Mouse (Mus musculus): ENCODE measurements around the gene BC049762. TPM values are rescaled to one million over a fixed set of nuclear protein-coding genes. Genes with fewer than 3 reads are reported as not detected.

Gene BC049762
- 0.28 TPM in 1 of 2 replicates, not detected in the other for polyA plus RNA-seq (2015; fragmentation: Nextera tagmentation; extraction: Ambion mirVana)

DNA sequence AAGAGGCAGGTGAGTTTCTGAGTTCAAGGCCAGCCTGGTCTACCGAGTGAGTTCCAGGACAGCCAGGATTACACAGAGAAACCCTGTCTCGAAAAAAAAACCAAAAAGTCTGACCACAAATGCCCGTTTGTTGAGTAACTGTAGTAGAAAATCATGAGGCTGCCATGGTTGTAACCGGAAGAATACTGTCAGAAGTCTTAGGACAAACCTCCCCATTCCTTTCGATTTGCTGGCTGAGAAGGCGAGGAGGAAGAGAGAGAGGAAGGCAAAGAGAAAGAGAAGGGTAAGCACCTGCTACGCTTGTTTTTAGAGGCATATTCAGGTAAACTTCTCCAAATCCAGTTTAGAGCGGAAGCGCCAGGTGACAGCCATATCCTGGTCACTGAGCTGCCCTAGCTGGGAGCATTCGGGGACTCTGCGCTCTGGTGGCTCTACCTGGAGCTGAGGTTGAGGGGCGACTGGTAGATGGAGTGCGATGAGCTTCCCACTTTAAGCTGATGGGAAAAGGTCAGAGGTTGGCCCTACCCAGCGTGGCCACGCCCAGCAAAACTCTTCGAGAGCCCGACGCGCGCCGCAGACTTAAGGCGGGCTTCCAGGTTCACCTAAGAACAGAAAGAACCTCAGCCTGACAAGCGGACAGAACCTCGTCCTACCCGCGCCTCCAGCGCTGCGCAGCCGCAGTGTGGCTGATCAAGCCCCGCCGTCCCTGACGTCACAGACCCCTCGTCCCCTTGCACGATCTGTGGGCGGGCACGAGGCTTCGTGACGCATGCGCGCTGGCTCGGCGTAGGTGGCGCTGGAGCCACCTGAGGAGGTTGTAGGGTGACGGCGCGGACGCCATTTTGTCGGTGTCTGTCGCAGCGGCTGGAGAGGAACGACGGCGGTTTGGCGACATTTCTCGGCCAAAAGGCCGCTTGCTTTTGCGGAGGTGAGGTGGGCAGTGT is at the start of gene BC049762:
BC049762 (minus strand) TSS at position 705 of the 944 bp plus-strand sequence.
- Histone ChIP-seq H3K27ac (peak within 1 kb of the TSS; percentile 93), H3K4me2 (peak within 1 kb of the TSS; percentile 84), H3K9ac (peak within 1 kb of the TSS; percentile 96), H3K4me3 (peak within 1 kb of the TSS; percentile 97), H3K27me3 (no peaks in the 10 kb centered on the region), H3K36me3 (peaks cover 4% of the 10 kb centered on the region), H3K4me1 (peaks cover 32% of the 10 kb centered on the region), H3K9me3 (no peaks in the 10 kb centered on the region)
- ATAC-seq (ENCODE audit: insufficient number of reproducible peaks, insufficient read depth, low FRiP score, low TSS enrichment, low read depth), result peak; percentile 96
- 9% methylated on average over 57 of the region's 57 CpGs for WGBS

DNA sequence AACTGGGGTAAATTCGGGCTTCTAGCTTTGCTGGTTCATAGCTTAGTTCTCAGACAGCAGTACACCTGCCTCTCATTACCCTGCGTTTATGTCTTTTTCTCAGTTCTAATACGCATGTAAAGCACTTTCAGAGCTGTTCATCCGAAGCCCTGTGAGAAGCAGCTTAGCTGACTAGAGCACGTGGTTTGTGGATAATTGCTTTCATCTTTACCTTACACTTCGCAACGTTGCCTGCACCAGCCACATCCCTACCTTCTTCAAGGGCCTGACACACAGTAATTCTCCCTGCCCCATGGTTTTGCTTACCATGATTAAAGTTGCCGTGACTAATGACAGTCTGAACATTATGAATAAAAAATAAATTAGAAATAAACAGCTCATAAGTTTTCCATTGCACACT is 49.0 kb upstream of the BC049762 start:
- Histone ChIP-seq H3K27ac (no peak overlapping the region), H3K9me3 (no peaks in the 10 kb centered on the region), H3K36me3 (no peaks in the 10 kb centered on the region), H3K27me3 (no peaks in the 10 kb centered on the region), H3K4me2 (no peak overlapping the region), H3K9ac (no peak overlapping the region), H3K4me3 (no peak overlapping the region), H3K4me1 (peaks cover 31% of the 10 kb centered on the region)
- ATAC-seq (ENCODE audit: insufficient number of reproducible peaks, insufficient read depth, low FRiP score, low TSS enrichment, low read depth), result no peak
- 42% methylated on average over 8 of the region's 8 CpGs for WGBS

DNA sequence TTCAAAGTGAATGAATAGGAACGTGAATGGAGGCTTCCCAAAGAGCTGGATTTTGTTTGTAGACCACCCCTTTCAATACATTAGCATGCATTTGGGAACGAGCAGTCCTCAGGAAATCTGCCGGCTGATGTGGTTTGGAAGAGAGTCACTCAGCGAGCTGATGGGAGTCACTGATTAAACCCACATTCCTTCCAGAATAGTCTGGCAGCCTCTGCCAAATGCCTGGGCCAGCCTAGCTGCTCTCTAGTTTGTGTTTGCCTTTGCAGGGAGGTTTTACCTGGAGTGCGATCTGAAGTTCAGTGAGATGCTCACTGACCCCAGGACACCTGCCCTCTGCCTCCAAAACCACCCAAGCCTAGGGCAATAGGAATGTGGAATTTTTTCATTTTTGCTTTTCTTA is 45.5 kb upstream of the BC049762 start:
- no peak for ATAC-seq (ENCODE audit: insufficient number of reproducible peaks, insufficient read depth, low FRiP score, low TSS enrichment, low read depth)
- Histone ChIP-seq H3K36me3 (no peaks in the 10 kb centered on the region), H3K9ac (no peak overlapping the region), H3K4me3 (no peak overlapping the region), H3K9me3 (no peaks in the 10 kb centered on the region), H3K27ac (peak overlapping the region; percentile 75), H3K27me3 (no peaks in the 10 kb centered on the region), H3K4me1 (peaks cover 45% of the 10 kb centered on the region), H3K4me2 (peak overlapping the region; percentile 9; the same call in 1 of the 2 replicates)
- 26% methylated on average over 5 of the region's 5 CpGs for WGBS

DNA sequence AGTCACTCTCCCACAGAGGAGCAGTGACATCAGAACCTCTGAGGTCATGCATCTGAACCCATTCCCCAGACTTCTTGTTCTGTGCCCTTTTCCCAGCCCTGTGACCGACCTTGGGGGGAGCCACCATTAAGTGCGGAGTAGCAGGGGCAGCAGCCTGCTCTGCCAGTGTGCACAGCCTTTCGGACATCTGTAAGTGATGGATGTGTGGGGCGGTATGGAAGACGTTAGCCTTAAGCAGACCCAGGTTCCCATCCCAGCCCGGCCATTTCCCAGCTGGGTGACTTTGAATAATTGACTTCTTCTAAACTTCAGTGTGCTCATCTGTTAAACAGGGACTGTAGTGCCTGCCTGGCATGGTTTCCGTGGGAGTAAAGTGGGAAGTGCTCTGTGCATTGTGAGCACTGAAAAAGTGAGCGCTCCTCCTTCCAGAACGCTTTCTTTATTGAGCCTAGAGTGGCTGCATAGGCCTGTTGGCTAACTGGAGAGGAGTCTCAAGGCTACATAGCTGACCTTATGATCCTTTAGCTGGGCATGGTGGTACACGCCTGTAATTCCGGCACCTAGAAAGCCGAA is 41.2 kb upstream of the BC049762 start:
- no peak overlapping the region for H3K4me2 ChIP-seq
- H3K4me3 ChIP-seq, result no peak overlapping the region
- H3K9me3 ChIP-seq, result no peaks in the 10 kb centered on the region
- WGBS, result 48% methylated on average over 12 of the region's 12 CpGs
- H3K27me3 ChIP-seq, result no peaks in the 10 kb centered on the region
- no peak overlapping the region for H3K9ac ChIP-seq
- no peak overlapping the region for H3K27ac ChIP-seq
- ATAC-seq (ENCODE audit: insufficient number of reproducible peaks, insufficient read depth, low FRiP score, low TSS enrichment, low read depth), result no peak
- peaks cover 33% of the 10 kb centered on the region for H3K4me1 ChIP-seq
- no peaks in the 10 kb centered on the region for H3K36me3 ChIP-seq

DNA sequence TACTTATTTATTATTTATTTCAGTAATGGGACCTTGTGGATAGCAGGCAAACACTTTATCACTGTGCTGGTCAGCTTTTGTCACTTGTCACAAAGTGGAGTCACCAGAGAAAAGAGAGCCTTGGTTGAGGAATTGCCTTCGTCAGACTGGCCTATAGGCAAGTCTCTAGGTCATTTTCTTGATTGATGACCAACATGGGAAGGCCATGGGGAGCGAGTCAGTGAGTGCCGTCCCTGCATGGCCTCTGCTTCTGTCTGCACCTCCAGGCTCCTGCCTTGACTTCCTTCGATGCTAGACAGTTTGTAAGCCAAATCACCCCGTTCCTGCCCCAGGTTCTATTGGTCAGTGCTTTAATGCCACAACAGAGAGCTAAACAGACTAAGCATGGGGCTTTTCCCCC is 39.5 kb upstream of the BC049762 start:
- H3K27me3 ChIP-seq, result no peaks in the 10 kb centered on the region
- peaks cover 22% of the 10 kb centered on the region for H3K4me1 ChIP-seq
- 89% methylated on average over 5 of the region's 5 CpGs for WGBS
- H3K4me2 ChIP-seq, result no peak overlapping the region
- H3K4me3 ChIP-seq, result no peak overlapping the region
- H3K36me3 ChIP-seq, result no peaks in the 10 kb centered on the region
- ATAC-seq (ENCODE audit: insufficient number of reproducible peaks, insufficient read depth, low FRiP score, low TSS enrichment, low read depth), result no peak
- no peak overlapping the region for H3K9ac ChIP-seq
- H3K9me3 ChIP-seq, result no peaks in the 10 kb centered on the region
- H3K27ac ChIP-seq, result no peak overlapping the region

DNA sequence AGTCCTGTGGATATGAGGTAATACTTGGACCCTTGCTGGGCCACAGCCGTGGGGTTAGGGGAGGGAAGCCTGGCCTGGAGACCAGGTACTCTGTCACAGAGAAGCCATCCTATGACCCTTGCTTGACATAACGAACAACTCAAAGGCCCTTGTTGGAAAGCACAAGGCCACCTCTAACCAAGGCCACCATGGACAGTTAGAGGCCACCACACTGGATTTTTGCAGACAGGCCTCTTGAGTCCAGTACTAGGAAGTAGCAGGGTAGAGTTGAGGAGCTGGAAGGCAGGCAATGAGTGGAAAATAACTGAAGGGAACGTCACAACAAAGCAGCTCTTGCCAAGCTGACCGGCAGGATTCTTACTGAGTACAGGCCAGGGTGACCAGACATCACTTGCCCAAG is 35.8 kb upstream of the BC049762 start:
- no peak for ATAC-seq (ENCODE audit: insufficient number of reproducible peaks, insufficient read depth, low FRiP score, low TSS enrichment, low read depth)
- 93% methylated on average over 4 of the region's 4 CpGs for WGBS
- Histone ChIP-seq H3K27me3 (no peaks in the 10 kb centered on the region), H3K4me1 (peaks cover 11% of the 10 kb centered on the region), H3K36me3 (peaks cover 5% of the 10 kb centered on the region; the same call in 1 of the 2 replicates), H3K9ac (no peak overlapping the region), H3K9me3 (peaks cover 6% of the 10 kb centered on the region; the same call in 1 of the 2 replicates), H3K27ac (no peak overlapping the region), H3K4me3 (no peak overlapping the region), H3K4me2 (no peak overlapping the region)

DNA sequence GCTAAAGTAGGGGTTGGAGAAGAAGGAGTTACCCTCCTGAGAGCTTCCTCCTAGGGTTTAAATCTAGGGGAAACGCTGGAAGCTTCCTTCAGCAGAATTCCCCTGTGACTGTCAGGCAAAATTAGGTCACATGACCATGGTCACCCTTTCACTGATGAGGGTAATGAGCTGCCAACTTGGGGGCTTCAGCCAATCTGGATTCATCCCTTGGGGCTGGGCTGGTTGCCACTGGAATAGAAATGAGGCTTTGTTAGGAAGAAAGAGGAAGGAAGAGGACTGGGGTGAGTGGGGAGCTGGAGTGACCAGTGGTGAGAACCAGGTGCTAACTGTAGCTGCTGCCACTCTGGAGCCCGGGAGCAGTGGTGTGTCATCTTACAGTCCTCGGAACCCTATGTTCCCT is 32.9 kb upstream of the BC049762 start:
- H3K4me3 ChIP-seq, result no peak overlapping the region
- peaks cover 5% of the 10 kb centered on the region; the same call in 1 of the 2 replicates for H3K36me3 ChIP-seq
- H3K4me2 ChIP-seq, result no peak overlapping the region
- ATAC-seq (ENCODE audit: insufficient number of reproducible peaks, insufficient read depth, low FRiP score, low TSS enrichment, low read depth), result no peak
- H3K9ac ChIP-seq, result no peak overlapping the region
- WGBS, result 90% methylated on average over 3 of the region's 3 CpGs
- no peak overlapping the region for H3K27ac ChIP-seq
- peaks cover 9% of the 10 kb centered on the region; the same call in 1 of the 2 replicates for H3K27me3 ChIP-seq
- H3K9me3 ChIP-seq, result peaks cover 6% of the 10 kb centered on the region; the same call in 1 of the 2 replicates
- peaks cover 18% of the 10 kb centered on the region for H3K4me1 ChIP-seq

DNA sequence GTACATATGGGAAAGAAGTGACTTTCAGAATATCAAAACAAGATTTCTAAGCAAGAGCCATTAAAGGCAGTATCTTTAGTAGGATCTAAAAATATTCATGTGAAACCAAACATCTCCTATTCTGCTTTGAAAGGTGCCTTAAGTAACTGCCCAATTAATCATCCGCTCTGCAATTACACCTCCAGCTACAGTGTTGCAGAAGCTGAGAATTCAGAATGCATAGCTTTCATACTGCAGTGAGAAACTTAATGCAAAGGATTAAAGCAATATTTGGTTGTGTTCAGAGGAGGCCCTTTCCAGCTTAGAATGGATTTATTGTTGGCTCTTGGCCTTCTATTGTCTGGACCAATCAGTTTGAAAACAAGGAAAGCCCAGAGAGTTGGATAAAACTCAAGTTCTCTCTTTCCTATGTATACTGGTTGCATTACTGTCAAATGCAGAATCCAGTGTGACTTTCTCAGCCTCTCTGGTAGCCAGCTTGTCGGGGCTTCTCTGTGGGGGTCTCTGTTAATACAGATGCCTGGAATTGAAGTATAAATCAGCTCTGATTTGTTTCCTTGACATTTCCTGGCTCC is 31.2 kb upstream of the BC049762 start:
- H3K4me2 ChIP-seq, result no peak overlapping the region
- no peak for ATAC-seq (ENCODE audit: insufficient number of reproducible peaks, insufficient read depth, low FRiP score, low TSS enrichment, low read depth)
- H3K27ac ChIP-seq, result peak overlapping the region; percentile 34; the same call in 1 of the 2 replicates
- H3K4me3 ChIP-seq, result no peak overlapping the region
- peaks cover 27% of the 10 kb centered on the region for H3K4me1 ChIP-seq
- no peak overlapping the region for H3K9ac ChIP-seq
- peaks cover 6% of the 10 kb centered on the region; the same call in 1 of the 2 replicates for H3K9me3 ChIP-seq
- peaks cover 12% of the 10 kb centered on the region; the same call in 1 of the 2 replicates for H3K27me3 ChIP-seq
- 57% methylated on average over 2 of the region's 2 CpGs for WGBS
- H3K36me3 ChIP-seq, result peaks cover 5% of the 10 kb centered on the region; the same call in 1 of the 2 replicates

DNA sequence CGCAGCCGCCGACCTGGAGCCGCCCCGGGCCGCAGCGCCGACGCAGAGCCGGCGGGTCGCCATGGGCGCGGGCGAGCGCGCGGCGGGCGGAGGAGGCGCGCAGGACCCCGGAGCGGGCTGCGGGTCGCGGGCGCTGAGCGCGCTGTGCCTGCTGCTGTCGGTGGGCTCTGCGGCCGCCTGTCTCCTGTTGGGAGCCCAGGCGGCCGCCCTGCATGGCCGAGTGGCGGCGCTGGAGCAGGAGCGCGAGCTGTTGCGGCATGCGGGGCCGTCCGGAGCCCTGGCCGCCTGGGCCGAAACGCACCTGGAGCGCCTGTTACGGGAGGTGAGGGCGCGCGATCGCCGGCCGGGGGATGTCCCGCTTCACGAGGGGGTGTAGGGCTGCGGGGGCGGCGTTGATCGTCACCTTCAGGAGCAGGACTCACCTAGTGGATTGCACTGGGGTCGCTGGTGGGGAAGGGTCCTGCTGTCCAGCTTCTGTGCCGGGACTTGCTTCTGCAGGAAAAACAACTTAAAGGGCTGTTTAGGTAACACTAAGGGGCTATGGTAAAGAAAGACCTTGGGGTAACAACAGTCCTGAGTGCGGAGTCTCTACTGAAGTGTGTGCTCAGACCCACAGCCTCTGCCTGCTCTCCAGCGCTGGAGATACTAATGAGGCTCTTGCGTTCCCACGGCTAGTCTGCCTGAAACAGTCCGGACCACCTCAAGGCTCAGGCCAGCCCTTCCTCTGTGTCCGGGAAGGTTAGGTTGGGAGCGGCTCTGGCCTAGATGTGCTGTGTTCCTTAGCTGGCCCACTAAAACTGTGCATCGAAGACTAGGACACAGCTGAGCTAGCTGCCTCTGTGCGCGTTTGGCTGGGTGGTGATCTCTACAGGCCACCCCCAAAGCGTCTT is 27.5 kb upstream of the BC049762 start:
- Histone ChIP-seq H3K4me2 (peak overlapping the region; percentile 87), H3K4me1 (peaks cover 30% of the 10 kb centered on the region), H3K27ac (peak overlapping the region; percentile 80), H3K9me3 (no peaks in the 10 kb centered on the region), H3K4me3 (peak overlapping the region; percentile 69), H3K9ac (peak overlapping the region; percentile 79), H3K36me3 (no peaks in the 10 kb centered on the region), H3K27me3 (peaks cover 12% of the 10 kb centered on the region; the same call in 1 of the 2 replicates)
- ATAC-seq (ENCODE audit: insufficient number of reproducible peaks, insufficient read depth, low FRiP score, low TSS enrichment, low read depth), result peak; percentile 67
- WGBS, result 2% methylated on average over 68 of the region's 74 CpGs

DNA sequence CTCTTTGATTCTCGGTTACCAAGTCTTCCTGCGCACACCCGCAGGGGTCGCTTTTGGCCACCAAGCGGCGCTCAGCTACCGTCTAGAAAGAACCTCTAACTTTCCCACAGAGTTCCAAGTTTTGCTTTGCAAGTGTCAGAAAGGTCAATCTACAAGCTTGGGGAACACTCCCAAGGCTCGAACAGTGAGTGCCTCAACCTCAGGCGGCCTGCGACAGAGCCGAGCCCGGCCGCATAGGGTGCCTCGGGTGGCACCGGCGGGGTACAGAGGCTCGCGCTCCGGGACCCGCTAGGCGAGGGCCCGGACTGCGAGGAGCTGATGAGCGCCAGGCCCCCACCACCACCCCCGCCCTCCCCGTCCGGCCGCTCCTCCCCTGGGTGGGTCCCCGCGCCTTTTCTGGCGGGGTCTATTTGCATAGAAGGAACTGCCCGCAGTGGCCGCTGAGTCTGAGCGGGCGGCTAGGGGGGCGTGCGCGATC is 26.8 kb upstream of the BC049762 start, which contains the start of gene Col23a1:
Col23a1 (plus strand) TSS at position 357 of the 478 bp plus-strand sequence.
- peaks cover 29% of the 10 kb centered on the region for H3K4me1 ChIP-seq
- WGBS, result under 1% methylated on average over 38 of the region's 38 CpGs
- peaks cover 5% of the 10 kb centered on the region; the same call in 1 of the 2 replicates for H3K36me3 ChIP-seq
- H3K4me2 ChIP-seq, result peak within 1 kb of the TSS; percentile 87
- ATAC-seq (ENCODE audit: insufficient number of reproducible peaks, insufficient read depth, low FRiP score, low TSS enrichment, low read depth), result peak; percentile 80
- H3K9me3 ChIP-seq, result no peaks in the 10 kb centered on the region
- peak within 1 kb of the TSS; percentile 69 for H3K4me3 ChIP-seq
- peak within 1 kb of the TSS; percentile 79 for H3K9ac ChIP-seq
- H3K27me3 ChIP-seq, result peaks cover 12% of the 10 kb centered on the region; the same call in 1 of the 2 replicates
- H3K27ac ChIP-seq, result peak within 1 kb of the TSS; percentile 80

All from embryonic facial prominence, embryonic 13.5 days (tissue).